Mouse (Mus musculus): ENCODE measurements at regions not wholly inside any gene's neighbourhood (a gene's known extent, or its start where the extent isn't known, plus 50 kb on each side); places are given as distances from the start of the nearest gene placed in this dataset.

DNA sequence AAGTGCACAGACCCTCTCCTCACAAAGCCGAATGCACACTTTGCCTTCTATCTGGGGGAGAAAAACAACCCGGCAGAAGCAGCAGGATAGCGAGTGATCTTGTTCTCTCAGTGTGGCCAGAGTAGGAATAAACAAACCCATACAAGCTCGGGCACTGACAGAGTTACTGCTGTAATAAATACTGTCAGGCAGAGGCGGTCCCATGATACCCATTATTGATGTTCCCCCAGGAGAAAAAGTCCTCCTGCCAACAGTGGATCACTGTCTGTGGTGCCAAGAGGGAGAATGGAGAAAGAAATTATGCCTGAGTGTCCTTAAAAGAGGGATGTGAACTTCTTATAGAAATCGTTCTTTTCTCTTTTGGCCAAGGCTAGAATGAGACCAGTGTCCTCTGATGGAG, 200.2 kb downstream of the Adra2a start:
- no peak for DNase-seq (ENCODE audit: low spot score in 2 of 2)

DNA sequence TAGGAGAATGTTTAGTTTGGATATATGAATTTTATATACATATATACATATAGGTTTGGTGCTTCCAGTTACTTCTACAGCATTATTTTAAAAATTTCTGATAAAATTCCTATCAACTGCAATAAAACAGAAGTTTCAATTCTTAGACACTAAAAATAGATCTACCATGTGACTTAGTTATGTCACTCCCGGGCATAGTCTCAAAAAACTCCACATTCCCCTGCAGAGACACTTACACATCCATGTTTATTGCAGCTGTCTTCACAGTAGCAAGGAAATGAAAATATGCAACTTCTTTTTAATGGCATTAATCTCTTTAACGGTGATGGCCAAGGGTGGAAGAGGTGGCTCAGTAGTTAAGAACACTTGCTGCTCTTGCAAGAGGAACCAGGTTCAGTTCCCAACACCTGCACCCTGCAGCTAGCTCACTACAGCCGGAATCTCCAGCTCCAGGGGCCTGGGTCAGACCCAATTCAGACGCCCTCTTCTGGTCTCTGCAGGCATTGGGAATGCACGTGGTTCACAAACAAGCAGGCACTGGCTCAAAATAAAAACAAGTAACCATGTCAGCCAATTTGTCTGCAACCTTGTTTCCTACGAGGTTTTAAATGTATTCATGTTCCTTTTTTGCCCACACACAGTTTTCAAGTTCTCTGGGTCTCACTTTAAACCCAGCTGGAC, 204.4 kb downstream of the Adra2a start:
- DNase-seq (ENCODE audit: low spot score in 2 of 2): no peak

DNA sequence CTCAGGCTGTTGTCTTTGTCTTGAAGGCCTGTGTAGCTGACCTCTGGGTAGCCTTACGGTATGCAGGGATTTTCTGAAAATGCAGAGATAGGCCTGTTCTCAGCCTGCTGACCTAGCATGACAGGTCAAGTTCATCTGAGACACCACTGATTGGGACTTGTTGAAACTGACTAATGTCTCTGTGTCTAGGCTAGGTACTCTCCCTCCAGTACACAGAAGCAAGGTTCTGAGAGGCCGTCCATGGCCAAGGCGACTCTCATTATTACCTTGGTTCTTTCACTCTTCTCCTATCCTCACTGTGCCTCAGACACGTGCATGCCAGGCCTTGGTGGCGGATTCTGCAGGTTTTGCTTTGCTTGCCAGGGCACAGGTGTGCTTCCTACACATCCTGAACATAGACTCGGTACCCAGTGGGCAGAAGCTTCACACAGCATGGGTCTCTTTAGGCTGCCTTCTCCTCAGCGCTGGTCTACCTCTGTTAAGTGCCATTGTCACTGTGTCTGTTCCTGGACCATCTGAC, 208.3 kb downstream of the Adra2a start:
- DNase-seq (ENCODE audit: low spot score in 2 of 2): no peak

DNA sequence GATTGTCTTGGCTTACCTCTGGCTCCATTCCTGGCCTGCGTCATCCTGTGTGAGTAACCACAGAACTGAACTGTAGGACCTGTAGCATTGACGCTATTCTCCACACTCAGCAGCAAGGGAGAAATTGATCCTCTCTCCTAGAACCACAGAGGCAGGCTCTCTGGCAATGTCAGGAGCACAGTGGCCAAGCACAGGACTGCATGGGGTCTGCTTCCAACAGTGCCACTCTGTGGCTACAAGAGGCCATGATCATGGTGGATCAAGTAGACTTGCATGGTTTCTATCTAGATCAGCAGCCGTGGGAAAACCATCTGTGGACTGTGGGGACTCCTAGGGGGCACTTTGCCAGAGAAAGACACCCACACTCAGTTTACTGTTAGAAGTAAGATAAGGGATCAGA, 213.9 kb downstream of the Adra2a start:
- DNase-seq (ENCODE audit: low spot score in 2 of 2): no peak

DNA sequence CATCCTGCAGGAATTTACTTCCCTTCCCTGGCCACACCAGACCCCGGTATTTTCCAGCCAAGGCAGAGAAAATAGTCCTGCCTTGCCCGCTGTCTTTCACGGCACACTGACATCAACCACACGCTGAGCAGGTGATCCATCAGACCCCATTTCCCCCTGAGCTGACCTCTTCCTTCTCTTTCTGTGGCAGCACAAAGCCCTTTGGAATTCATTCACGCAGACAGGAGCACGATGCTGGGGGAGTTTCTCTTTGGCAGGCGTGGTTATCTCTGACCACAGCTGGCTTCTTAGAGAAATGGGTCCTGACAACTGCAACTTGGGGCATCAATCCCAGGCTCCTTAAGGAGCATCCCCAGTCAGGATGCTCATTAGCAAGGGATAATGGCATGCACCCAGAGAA, 215.2 kb downstream of the Adra2a start:
- no peak for DNase-seq (ENCODE audit: low spot score in 2 of 2)

DNA sequence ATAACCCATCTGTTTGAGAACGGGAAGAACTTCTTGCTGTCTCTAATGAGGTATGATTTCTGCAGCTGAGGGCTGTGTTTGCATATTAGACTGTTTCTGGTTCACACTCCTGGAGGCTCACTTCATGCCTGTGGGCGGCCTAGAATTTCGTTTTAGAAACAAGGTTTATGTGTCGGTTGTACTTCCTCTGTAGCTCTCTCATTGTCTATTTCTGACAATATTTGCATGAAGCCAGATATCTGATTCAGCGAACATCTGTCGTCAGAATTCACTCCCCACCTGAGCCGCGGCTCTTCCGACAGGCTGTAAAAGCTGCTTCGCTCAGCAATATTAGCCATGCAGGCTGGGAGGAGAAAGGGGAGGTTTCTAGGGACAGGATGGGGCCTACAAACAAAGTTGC, 233.4 kb downstream of the Adra2a start:
- DNase-seq (ENCODE audit: low spot score in 2 of 2): peak in 1 of 2 experiments; percentile 60

DNA sequence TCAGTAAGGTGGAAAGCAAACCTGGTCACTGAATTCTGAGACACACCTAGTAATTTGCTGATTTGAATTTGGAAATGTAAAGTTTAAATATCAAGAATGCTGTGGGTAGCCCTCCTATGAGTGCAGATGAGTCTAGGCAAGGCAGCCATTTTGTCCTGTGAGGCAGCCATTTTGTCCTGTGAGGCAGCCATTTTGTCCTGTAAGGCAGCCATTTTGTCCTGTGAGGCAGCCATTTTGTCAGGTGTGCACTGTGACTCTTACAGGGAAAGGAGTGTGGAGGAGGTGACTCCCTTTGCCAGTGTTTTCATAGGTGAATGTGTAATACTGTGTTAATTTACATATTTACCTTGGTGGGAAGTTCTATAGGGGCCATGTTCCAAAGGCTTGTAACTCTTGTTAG, 241.5 kb downstream of the Adra2a start:
- DNase-seq (ENCODE audit: low spot score in 2 of 2): no peak

DNA sequence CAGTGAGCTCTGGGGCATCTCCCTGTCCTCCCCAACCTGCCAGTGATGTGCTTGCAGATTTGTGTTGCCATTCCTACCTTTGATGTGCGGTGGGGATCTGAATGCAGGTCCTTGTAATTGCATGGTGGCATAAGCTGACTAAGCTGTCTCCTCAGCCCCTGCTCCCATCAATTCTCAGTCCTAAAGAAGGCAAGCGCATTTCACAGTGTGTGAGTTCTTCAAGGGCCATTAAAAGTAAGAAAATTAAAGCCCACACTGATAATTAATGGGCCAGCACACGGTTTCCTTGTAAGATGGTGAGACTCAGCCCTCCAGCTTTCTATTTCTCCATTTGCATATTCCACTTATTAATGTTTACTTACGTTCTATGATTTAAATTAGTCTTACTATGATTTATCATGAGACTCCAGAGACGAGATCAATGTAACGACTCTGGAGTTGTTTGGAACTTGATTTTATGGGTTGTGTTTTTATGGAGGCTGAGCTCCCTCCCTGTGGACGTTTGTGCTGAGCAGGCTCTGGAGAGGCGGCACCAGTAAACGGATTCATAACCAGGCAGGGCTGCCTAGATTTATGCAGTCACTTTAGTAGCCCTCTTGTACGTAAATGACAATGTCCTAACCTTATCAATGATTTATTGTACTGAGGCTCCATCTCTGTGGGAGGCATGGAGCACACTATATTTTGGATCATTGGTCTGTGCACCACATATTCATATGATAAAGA, 253.9 kb downstream of the Adra2a start:
- DNase-seq (ENCODE audit: low spot score in 2 of 2): no peak

DNA sequence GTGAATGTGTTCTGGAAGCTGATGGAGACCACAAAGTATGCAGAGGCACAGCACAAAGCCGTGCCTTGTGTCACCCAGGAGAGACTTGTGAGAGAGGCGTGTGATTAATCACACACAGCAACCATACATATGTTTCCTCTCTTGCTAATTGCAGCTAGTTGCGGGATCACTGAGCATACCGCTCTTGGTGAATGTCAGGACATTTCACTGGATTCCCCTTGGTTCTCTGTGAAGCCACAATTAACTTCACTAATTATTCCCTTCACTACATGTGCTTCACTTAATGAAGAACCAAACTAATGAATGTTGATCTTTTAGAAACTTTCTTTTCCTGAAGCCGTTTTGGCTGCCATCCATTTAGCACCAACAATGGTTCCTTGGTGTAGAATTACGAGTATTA, 267.3 kb downstream of the Adra2a start:
- DNase-seq (ENCODE audit: low spot score in 2 of 2): no peak

DNA sequence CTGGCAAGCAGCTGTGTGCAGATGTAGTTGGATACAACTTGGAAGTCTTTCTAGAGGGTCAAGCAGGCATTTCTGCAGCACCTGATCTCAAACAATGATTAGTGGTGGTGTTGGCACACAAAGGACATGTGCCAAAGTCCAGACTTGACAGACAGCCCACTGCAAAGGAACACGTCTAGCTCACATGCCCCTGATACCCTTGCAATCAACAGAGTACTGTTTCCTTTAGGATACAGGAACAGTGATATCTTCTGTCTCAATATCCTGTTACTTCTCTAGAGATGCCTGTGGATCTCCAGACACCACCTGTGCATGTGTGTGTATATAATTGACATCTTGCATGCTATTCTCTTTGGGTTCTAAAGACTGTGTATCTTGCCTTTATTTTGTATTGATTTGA, 267.8 kb downstream of the Adra2a start:
- DNase-seq (ENCODE audit: low spot score in 2 of 2): no peak

DNA sequence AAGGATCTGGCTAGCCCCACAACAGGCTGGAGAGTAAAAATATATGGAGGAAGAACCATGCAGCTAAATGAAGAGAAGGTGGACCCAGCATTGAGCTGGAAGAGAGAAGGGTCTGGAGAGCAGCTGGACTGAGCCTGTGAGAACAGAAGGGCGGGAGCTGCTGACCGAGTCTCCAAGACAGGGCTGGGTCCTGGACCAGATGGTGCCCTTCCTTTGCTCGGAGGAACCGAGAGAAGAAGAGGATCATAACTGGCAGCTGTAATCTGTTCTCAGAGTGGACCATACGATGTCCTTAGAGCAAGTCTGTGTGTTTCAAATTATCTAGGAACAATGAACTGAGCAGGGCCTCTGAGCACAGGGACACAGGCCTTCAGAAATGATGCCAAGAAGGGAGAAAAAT, 279.3 kb downstream of the Adra2a start:
- DNase-seq (ENCODE audit: low spot score in 2 of 2): no peak

DNA sequence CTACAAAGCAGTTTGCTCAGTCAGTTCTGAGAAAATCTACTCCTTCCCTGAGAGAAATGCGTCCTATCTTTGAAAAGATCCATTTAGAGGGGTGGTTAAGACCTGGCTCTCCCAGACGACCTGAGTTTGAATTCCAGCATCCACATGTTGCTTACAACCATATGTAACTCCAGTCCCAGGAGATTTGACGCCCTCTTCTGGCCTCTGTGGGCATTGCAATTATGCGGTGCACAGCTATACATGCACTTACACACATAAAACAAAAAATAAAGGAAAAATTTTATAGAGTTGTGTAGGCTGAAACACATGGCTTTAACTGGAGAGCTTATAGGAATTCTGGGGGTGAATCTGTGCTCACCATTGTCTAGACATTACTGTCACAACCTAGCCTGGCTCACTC, 281.0 kb downstream of the Adra2a start:
- DNase-seq (ENCODE audit: low spot score in 2 of 2): no peak

DNA sequence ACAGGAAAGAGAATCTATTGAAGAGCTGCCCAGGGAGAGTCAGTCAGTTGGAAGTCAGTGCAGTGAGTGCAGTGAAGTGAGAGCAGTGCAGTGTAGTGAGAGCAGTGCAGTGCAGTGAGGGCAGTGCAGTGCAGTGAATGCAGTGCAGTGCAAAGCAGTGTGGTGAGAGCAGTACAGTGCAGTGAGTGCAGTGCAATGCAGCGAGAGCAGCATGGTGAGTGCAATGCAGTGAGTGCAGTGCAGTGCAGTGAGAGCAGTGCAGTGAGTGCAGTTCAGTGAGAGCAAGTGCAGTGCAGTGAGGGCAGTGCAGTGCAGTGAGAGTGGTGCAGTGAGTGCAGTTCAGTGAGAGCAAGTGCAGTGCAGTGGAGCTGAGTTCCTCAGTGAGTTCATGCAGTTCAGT, 288.2 kb downstream of the Adra2a start:
- no peak for DNase-seq (ENCODE audit: low spot score in 2 of 2)

DNA sequence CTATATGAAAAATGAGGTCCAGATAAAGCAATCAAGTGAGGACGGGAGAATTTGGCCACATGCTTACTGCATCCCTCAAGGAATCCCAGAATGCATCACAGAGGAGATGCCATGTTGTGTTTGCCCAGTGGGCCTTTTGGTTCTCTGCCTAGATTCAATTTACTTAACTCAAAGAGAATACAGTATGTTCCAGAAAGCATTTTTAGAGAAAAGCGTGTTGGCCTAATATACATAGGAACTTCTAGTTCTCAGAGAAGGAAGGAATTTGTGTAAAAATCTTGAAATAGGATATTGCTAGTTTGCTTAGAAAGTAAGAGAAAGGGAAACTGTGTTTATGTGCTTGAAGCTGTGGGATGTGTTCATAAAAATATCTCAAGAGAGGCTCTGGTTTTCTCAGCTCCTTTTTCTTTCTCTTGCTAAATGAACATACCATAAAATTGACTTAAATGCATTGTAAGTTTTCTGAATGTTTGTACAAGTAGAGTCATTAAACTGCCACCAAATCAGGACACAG, 296.9 kb downstream of the Adra2a start:
- no peak for DNase-seq (ENCODE audit: low spot score in 2 of 2)

DNA sequence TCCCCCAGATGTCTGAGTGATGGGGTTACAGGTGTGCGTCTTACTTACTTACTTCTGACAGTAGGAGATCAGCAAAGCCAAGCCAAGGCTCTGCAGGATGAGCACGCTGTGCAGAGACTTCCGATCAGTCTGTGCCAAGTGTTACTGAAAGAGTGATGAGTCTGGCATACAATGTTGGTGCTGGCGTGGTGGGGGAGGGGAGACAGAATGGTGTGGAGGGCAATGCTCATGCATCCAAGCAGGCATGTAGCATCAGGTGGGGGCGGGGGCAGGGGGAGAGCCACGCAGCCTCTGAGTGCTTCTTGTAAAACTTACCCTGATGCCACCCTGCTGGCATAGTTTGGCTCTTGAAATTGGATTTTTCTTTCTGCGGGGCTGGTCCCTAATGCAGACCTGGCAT, 315.8 kb downstream of the Adra2a start:
- no peak for DNase-seq (ENCODE audit: low spot score in 2 of 2)

DNA sequence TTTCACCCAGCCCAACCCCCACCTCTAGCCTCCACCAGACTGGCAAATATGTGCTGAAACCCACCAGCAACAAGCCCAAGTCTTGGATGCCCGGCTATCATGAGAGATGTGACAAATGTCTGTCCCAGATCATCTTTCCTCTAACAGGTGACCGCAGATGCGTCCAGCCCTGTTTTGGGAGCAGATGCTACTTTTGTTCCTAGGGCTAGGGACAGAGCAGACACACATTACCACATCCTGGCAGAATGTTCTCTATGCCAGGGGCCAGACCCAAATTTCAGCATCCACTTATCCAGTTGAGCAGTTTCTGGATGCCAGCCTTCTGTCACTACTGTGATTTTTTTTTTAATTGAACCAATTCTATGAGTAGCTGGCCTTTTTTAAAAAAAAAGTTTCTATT, 316.7 kb downstream of the Adra2a start:
- DNase-seq (ENCODE audit: low spot score in 2 of 2): no peak

DNA sequence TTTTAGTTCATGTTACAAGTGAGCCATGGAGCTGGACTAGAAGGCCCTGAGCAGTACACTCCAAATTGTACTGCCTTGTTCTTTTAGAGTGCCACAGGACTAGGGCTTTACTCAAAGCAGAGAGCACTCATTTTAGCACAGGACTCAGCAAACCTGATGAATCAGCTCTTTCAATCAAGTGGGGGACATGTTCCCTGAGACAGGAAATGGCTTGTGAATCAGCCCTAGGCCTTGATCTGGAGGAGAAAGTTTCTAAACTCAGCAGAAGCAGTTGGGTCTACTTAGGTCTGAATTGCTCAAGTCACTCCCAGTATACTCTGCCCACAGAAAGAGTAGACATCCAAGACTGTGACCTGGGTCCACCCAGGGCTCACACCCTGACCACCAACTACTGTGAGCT, 341.1 kb downstream of the Adra2a start:
- DNase-seq (ENCODE audit: low spot score in 2 of 2): no peak

DNA sequence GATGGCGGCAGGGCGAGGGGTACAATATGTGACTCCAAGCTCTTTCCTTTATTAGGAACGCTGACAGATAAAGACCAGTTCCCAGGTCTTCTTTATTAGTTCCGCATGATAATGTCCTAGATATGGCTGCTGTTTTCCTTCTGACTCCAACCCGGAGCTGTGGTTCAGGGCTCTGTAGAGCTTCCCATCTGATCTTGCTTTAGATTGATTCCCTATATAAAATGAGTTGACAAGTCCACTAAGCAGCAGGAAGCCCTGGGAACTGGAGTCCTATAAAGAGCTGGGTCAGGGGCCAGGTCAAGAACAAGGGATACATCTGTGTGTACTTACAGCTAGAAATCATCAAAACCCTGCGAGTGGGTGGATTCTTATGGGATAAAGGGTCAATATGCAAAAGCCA, 347.5 kb downstream of the Adra2a start:
- DNase-seq (ENCODE audit: low spot score in 2 of 2): no peak

DNA sequence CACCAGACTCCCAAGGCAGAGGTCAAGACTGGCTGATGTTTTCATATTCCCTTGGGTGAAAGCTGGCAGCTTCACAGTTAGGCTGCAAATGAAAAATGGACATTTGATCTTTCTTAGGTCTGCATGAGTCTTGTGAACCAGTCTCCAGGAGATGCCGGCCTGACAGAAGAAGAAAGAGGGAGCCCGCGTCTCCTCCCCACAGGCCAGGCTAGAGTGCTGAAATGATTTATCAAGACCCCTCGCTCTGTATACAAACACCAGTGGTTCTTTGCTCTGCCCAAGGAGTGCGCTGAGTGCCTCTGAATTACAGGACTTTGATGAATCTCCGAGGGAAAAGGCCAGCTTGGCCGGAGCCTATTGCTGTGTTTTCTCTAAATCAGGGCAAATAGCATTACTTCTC, 355.7 kb downstream of the Adra2a start:
- DNase-seq (ENCODE audit: low spot score in 2 of 2): no peak

DNA sequence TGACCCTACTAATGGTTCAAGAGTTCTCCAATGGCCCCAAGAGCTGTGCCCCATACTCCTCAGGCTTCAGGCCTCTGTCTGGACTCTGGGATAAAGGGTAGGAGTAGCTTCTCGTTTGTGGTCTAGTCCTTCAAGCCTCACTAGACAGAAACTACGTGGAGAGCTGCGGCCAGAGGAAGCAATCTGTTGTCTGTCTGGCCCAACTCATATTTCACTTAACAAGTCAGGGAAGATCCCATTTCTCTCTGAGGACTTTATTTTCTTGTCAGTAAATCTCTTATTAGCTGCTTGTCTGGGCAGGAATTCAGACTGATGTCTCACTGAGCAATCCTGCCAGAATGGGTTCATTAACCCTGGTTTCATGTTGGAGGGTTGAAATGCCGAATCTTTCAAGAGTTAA, 364.0 kb downstream of the Adra2a start:
- DNase-seq (ENCODE audit: low spot score in 2 of 2): no peak

DNA sequence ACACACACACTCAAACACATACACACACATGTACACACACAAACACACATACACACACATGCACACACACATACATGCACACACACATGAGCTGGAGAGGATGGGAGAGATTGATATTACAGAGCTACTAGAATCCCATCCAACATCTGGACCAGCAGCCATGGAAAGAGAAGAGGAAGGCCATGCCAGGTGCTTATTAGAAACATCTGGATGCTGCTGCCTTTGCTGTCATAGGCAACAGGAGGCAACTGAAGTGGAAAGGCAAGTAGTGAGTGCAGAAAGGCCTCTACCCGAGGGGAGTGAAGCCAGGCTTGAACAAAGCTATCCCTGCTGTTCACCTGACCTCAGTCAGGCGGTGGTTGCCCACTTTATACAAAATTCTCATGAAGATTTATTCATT, 385.1 kb downstream of the Adra2a start:
- no peak for DNase-seq (ENCODE audit: low spot score in 2 of 2)

DNA sequence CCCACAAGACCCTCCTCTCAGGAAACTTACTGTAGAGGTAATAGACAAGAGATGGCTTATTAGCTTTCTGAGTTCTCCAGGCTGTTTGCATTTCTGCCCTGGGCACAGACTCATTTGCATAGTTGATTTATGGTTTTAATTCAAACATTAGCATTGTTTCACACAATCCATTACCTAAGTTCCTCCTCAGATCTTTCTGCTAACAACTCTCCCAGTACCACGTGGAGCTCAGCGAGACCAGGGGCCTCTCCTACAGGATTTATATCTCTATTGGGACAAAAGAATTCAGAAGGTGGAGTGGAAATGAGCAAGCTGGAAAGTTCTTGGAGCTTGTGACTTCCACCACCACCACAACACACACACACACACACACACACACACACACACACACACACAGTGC, 396.8 kb downstream of the Adra2a start:
- DNase-seq (ENCODE audit: low spot score in 2 of 2): no peak
